Mouse (Mus musculus): ENCODE measurements around the gene Mrpl20. TPM values are rescaled to one million over a fixed set of nuclear protein-coding genes. Genes with fewer than 3 reads are reported as not detected.
A peak's percentile ranks its signal among the peaks of the same experiment; 100 is the strongest.
"Not testable (repeated sequence)": the region's sequence is repeated elsewhere in the genome, so short reads cannot be mapped to it uniquely, and the experiment has no call there.

Mrpl20 gene
- polyA plus RNA-seq, 3 experiments from 2014 or later: 105 to 200 (median 117) TPM

- no peak for ATAC-seq
Observed at GRCm38 (mm10) chr4:155783486-155784080, 19.1 kb upstream of the Mrpl20 start.

DNA sequence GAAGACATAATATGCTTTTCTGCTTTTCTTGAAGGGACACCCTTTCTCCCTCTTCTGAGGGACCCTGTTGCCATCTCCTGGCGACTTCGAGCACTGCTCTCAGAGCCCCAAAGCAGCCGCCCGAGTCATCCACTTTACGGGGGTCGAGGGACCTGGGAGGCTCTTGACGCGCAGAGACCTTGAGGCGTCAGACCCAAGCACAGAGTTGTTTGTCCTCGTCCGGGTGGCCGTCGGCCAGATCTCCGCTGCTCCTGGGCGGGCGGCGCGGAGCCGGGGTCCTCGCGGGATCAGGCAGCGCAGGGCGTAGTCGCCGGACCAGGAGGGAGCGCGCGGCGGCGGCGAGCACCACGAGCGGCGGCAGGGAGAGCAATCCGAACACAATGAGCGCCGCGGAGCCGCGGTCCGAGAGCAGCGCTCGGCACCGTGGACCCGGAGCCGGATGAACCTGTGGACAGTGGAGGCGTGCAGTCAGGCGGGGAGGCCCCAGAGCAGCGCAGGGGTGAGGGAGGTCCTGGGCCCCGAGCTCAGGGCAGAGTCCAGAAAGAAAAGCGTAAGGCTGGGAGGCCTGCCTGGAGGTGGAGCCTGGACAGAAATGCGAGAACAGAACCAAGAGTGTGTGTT is 18.5 kb upstream of the Mrpl20 start:
- peak; percentile 56 for ATAC-seq

GRCm38 (mm10) chr4:155785246-155785645 is 17.4 kb upstream of the Mrpl20 start:
- no peak for ATAC-seq

GRCm38 (mm10) chr4:155785819-155786218 is 16.9 kb upstream of the Mrpl20 start, which contains the start of gene Tmem88b:
TSS of gene Tmem88b (minus strand) at chr4:155785874.
- ATAC-seq: no peak

DNA sequence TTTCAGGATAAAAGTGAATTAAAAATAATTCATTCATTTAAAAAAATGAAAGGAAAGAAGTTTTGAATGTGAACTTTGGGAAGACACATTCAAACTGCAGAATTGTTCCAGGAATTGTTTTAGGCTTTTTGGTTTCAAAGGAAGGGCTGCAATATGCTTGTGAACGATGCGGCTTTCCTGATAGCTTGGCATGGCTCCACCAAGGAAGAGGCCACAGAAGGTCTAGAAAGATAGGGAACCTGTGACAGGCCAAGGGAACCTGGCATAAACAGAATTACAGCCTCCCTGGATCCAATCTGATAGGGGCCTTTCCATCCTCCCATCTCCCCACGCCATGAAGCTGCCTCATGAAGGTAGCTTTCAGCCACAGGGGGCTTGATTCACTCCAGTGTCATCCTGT is 14.4 kb upstream of the Mrpl20 start:
- no peak for ATAC-seq

GRCm38 (mm10) chr4:155788833-155789232 is 13.8 kb upstream of the Mrpl20 start:
- not testable (repeated sequence) for ATAC-seq

- no peak for ATAC-seq
Observed at GRCm38 (mm10) chr4:155790021-155790489, 12.6 kb upstream of the Mrpl20 start, which contains the start of gene Ankrd65. TSS of gene Ankrd65 (plus strand) at chr4:155790439.

GRCm38 (mm10) chr4:155790650-155791161 is 12.0 kb upstream of the Mrpl20 start:
- ATAC-seq: no peak

DNA sequence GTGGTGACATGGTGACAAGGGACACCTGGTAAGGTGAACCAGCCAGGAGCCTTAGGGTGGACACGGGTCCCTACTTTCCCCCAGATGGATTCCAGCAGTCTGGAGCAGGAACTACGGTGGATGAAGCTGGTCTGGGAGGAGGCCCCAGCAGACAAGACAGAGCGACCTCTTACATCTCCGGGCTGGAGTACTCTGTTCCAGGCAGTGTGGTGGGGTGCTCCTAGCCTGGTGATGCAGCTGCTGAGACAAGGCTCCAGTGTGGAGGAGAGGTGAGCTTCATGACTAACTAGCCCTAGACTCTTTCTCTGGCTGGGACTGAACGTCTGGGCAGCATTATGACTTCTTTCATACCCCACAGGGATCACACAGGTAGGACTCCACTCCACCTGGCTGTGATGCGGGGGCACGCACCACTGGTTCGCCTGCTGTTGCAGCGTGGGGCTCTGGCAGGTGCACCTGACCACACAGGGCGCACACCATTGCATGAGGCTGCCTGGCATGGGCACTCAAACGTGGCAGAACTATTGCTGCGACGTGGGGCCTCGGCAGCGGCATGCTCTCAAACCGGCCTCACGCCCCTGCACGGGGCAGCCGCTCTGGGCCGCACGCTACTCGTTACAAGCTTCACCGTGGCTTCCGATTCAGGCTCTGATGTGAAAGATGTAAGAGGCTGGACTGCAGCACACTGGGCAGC is 11.3 kb upstream of the Mrpl20 start:
- ATAC-seq: no peak

- no peak for ATAC-seq
Observed at GRCm38 (mm10) chr4:155793730-155794129, 8.9 kb upstream of the Mrpl20 start.

GRCm38 (mm10) chr4:155802075-155802474 is 603 bp upstream of the Mrpl20 start:
- no peak for ATAC-seq

DNA sequence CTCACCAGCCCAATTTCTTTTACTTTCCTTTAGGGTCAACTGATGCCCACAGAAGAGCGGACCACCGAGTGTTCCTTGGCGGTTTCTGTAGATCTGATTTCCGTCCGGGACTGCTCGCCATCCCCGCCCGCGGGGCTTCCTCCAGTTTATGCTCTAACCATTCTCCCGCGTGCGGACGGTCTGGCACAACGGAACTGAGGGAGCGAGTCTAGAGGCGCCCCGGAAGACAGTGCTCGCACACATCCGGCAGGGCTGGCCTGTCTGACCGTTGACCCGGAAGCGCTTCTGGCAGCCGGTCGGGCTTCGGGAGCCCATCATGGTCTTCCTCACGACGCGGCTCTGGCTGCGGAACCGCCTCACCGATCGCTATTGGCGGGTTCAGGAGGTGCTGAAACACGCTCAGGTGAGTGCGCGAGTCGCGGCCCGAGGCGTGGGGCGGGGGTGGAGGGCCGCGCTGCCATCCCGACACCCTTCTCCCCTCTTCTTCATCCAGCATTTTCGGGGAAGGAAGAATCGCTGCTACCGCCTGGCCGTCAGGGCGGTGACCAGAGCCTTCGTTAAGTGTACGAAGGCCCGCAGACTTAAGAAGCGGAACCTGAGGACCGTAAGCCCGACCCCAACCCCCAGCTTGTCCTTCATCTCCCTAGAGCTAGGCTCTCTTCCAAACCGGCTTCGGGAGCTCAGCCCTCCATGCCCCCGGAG is 813 bp downstream of the Mrpl20 start:
- ATAC-seq: peak; percentile 94

- no peak for ATAC-seq
Observed at GRCm38 (mm10) chr4:155807841-155808240, 5.2 kb downstream of the Mrpl20 start.

DNA sequence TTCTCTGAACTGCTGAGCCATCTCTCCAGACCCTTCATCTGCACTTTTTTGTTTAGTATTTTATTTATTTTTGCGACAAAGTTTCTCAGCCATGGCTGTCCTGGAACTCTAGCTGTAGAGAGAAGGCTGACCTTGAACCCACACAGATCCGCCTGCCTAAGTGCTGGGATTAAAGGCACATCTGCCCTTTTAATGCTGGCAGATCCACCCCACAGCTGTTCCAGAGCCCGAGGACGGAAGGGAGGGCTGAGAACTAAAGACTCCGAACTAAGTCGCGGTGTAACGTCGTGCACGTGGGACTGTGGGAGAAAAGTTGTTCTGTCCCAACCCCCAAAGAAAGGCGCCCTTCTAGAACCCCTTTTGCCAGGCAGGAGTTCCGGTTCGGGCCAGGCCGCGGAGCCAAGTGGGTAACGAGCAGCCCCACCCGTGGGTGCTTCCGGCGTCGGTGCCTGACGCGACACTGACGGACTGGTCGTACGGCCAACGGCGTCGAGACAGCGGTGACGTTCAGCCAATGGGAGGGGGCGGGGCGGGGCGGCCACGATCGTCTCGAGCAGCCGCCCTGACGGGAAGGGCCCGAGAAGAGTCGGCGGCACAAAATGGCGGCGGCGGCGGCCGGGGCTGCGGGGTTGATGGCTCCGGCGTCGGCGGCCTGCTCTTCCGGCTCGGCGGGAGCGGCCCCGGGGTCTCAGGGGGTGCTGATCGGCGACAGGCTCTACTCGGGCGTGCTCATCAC is 9.4 kb downstream of the Mrpl20 start, which contains the start of gene Ccnl2:
TSS of gene Ccnl2 (plus strand) at position 561 of the 736 bp plus-strand sequence.
- peak; percentile 99 for ATAC-seq

DNA sequence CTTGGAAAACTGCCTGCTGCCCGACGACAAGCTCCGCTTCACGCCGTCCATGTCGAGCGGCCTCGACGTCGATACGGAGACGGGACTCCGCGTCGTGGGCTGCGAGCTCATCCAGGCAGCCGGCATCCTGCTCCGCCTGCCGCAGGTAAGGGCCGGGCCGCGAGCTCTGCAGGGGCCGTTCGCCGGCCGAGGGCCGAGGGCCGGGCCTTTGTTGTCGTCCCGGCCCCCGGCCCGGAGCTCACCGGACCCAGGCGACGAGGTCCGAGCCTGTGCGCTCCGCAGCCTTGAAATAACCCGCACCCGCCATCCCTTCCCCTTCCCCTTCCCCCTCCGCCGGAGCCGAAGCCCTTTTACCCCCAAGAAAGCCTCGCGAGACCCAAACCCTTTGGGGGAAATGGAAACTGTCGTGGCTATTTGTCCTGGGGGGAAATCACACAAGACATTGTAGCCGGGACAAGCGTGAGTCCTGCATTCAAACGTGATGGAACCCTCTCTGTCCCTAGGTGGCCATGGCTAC is 10.0 kb downstream of the Mrpl20 start:
- peak; percentile 12 for ATAC-seq

DNA sequence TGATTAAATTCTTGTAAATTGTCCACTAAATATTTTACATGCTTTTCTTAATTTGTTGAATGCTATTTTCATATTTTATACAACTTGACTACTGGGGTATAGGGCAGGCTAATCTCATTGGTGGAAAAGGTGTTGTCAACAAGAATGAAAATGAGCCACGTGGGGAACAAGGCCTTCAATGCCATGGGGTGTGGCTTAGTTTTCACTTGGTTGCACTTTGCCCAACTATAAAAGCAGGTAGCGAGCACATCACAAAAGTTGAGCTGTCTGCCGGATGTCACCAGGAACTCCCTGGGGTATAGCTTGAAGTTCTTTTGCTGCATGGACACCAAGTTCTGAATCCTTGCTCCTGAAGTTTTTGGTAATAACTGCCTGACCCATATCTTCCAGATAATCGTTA is 14.9 kb downstream of the Mrpl20 start:
- no peak for ATAC-seq

GRCm38 (mm10) chr4:155821025-155821424 is 18.3 kb downstream of the Mrpl20 start:
- no peak for ATAC-seq

DNA sequence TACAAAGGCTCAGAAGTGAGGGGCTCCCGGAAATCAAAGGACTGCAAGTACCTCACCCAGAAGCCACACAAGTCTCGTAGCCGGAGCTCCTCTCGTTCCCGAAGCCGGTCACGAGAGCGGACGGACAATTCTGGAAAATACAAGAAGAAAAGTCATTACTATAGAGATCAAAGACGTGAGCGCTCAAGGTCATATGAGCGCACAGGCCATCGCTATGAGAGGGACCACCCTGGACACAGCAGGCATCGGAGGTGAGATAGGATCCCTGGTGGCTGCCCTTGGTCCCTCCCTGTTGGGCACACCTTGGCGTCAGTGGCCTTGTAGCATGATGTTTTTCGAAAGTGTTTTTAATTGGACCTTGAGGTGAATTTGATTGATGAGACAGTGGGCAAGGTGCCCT is 20.8 kb downstream of the Mrpl20 start:
- ATAC-seq: no peak

DNA sequence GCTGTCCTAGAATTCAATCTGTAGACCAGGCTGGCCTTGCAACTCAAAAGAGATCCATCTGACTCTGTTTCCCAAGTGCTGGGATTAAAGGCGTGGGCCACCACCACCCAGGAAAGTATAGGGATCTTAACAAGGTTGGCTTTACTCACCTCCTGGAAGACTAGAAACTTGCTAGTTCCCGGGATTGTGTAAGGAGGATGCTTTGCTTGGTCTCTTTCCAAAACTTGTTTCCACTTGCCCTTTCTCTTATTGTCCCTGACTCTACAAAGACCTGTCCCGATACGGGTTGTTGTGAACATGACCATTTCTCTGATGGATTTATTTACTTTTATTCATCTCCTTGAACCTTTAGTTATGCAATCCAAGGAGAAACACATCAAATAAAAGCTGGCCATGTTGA is 27.2 kb downstream of the Mrpl20 start:
- ATAC-seq: no peak

DNA sequence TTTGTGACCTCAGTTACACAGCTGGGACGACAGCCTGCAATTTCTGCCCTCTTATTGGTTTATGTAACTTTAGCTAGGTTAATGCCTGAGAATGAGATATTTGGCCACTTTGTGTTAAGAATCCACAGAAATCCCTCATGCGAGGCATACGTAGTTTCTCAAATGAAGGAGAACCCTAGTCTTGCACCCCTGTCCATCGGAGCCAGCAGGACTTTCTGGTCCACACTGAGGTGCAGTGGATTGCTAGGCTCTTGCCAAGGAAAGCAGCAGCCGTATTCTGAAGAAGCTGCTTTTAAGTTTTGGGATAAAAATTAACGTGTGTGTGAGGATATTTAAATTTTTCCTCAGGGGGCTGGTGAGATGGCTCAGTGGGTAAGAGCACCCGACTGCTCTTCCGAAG is 27.9 kb downstream of the Mrpl20 start:
- no peak for ATAC-seq

- peak; percentile 84 for ATAC-seq
Observed at GRCm38 (mm10) chr4:155831205-155831766, 28.6 kb downstream of the Mrpl20 start, which contains the start of gene Aurkaip1. TSS of gene Aurkaip1 (plus strand) at chr4:155831272.

All from inflammation-experienced regulatory T-cells, adult 6 months (primary cell).